Mouse (Mus musculus) adipocyte (in vitro differentiated cells): Measurements from ENCODE around the gene Gpha2.

Source experiments
- DNase-seq: peaks from one replicate; pipeline ENCODE4 v3.0.0-alpha.2; 2016; ENCODE audit warnings: low spot score

Gene Gpha2

DNA sequence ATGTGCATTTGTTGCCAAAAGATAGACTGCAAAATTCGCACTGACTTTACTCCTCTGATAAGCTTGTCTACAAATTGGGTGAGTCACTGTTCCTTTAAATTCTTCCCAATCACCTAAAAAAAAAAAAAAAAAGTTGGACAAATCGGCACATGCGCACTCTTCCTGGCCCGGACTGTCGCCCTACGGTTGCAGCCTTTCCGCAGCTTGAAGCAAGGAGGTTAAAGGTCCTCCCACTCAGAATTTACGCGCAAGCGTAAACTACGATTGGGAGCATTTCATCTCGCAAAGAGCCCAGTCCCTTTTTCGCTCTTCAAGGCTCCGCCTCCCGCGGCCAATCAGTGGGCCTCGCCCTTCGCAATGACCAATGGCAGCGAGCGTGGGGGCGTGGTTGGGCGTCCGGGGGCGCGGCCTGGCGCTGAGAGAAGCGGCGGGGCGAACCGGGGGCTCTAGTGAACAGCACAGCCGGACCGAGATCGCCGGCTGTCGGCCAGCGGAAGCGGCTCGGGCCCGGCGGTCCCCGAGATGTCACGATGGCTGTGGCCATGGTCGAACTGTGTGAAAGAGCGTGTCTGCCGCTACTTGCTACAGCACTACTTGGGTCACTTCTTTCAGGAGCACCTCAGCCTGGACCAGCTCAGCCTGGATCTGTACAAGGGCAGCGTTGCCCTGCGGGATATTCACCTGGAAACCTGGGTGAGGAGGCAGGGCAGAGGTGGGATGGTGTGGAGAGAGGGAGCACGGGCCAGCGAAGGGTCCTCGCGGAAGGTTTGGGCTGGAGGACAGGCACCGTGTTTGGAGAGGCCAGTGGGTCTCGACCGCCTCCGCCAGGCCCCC is 15.3 kb downstream of the Gpha2 start, which contains the start of gene Atg2a:
Atg2a (plus strand) TSS at position 395 of the 834 bp plus-strand sequence.
- peak; percentile 100 for DNase-seq

- DNase-seq, result peak; percentile 82
These were observed 16.1 kb downstream of the Gpha2 start for GRCm38 (mm10) chr19:6242281-6242680.

DNA sequence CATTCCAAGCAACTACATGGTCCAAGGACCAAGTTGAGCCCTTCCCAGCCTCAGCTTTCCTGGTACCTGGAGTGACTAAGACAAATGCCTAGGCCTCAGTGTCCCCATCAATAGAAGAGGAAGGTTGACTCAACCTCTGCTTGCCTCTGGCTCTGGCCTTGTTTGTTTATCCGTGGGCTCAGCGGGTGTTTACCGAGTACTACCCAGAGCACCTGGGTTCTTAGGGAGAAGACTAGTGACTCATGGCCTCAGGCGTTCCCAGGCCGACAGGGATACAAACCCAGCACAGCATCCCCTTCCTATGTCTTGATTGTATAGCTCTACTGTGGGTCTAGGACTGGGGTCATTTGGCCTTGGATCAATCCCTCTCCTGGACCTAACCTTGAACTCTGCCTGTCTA is 17.0 kb downstream of the Gpha2 start:
- DNase-seq, result no peak

DNA sequence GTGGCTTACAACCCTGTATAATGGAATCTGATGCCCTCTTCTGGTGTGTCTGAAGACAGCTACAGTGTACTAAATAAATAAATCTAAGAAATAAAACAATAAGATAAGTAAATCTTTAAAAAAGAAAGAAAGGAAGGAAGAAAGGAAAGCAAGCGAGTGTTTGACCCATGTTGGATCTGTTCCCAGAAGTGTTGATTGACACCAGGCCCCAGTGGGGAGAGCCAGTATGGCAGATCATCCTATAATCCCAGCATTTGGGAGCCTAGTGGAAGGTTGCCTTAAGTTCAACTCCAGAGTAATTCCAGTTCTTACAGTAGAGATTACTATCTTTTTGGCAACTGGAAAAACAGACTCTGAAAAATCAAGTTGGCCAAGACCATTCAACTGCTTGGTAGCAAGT is 19.6 kb downstream of the Gpha2 start:
- peak; percentile 79 for DNase-seq

DNA sequence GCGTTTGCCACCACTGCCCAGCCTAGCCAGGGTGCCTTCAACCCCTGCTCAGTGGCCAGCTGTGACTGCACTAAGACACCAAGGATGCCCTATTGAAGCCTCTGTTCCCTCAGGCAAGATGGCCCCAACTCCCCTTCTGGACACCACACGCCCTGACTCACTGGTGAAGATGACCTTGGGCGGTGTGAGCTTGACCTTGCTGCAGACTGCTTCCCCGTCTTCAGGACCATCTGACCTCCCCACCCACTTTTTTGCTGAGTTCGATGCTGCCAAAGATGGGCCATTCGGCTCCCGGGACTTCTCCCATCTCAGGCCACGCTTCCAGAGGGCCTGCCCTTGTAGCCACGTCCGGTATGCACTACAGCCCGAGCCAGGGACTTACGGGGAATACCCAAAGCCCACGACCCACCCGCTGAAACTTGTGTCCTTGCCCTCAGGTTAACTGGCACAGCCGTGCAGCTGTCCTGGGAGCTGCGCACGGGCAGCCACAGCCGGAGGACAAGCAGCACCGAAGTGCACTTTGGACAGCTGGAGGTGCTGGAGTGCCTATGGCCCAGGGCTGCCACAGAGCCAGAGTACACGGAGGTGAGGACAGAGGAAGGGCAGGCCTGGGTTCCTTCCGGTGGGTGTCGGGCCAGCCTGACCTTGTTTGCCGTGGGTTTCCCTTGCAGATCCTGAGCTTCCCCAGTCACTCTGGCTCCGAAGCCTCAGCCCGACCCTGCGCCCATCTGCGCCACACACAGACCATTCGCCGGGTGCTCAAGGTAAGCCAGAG is 21.5 kb downstream of the Gpha2 start:
- DNase-seq, result no peak

DNA sequence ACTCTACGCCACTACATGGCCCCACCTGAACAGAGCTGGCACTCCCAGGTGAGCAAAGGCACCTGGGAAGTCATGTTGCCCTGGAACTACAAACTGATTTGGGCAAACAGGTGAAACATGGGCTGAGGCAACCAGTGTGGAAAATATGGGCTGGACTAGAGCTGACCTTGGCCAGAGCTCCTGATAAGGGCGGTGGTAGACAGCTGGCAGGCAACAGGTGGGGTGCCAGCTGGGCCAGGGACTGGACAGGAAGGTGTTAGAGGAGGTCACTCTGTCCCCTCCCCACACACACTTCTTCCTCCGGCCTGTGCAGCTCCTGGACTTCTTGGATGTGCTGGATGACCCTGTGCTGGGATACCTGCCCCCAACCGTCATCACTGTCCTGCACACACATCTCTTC is 26.8 kb downstream of the Gpha2 start:
- DNase-seq, result no peak

DNA sequence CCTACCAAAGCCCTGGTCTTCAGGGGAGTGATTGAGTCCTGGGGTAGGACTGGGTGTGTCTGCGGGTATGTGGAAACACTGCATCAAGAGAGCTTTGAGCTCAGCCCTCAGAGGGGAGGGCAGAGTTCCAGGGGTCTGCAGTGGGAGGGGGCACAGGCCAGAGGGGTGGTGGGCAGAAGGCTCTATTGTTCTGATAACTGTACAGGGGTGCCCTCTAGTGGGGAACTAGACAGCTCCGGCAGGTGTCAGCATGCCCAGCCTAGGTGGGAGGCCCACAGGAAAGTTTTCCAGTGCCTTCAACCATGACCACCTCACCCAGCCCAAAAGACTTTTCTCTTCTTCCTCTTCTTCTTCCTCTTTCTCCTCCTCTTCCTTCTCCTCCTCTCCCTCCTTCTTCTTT is 34.2 kb downstream of the Gpha2 start:
- DNase-seq, result no peak

- DNase-seq, result no peak
These were observed 34.8 kb downstream of the Gpha2 start for GRCm38 (mm10) chr19:6260946-6261345.

- no peak for DNase-seq
These were observed 35.2 kb downstream of the Gpha2 start for GRCm38 (mm10) chr19:6261379-6261778.

GRCm38 (mm10) chr19:6262222-6262621 is 36.0 kb downstream of the Gpha2 start:
- DNase-seq, result peak; percentile 77

- no peak for DNase-seq
These were observed 36.8 kb downstream of the Gpha2 start for GRCm38 (mm10) chr19:6262839-6263433.

- DNase-seq, result no peak
These were observed 38.0 kb downstream of the Gpha2 start for GRCm38 (mm10) chr19:6264200-6264599.

- DNase-seq, result no peak
These were observed 38.8 kb downstream of the Gpha2 start for GRCm38 (mm10) chr19:6264945-6265344.

- DNase-seq, result no peak
These were observed 39.6 kb downstream of the Gpha2 start for GRCm38 (mm10) chr19:6265727-6266182.

- no peak for DNase-seq
These were observed 41.4 kb downstream of the Gpha2 start for GRCm38 (mm10) chr19:6267306-6268169.

DNA sequence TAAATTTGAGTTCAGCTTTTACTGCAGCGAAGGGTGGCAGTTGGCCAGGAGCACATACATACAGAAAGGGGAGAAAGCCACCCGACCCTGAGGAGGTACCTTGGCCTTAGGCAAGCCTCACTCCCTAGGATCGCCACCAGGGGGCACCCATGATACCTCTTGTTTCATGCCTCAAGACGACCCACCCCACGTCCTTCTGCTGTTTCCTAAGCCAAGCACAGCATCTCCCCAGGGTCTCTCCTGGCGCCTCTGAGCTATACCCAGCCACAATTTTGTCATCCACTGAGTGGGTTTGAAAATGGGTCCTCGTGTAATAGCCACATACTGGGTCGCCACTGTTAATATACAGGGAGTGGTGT is 42.0 kb downstream of the Gpha2 start:
- peak; percentile 92 for DNase-seq

DNA sequence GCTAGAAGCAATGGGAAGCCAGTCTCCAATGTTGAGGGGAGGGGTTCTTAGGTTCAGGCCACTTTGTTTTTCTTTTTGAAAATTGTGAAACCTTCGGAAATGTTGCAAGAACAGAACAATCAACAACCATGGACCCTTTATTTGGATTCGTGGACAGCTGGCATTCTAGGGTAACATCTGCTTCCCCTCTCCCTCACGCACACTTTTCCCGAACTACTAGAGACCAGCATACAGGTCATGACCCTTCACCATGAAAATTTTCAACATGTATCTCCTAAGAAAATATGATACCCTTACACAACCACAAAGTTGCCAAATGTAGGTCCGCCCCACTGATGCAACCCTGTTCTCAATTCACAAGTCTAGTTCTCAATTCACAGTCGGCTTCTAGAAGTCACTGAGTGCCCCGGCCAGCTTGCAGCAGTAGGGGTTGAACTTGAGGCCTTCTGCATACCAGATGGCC is 42.5 kb downstream of the Gpha2 start:
- peak; percentile 88 for DNase-seq

GRCm38 (mm10) chr19:6269798-6270475 is 43.8 kb downstream of the Gpha2 start:
- DNase-seq, result no peak

DNA sequence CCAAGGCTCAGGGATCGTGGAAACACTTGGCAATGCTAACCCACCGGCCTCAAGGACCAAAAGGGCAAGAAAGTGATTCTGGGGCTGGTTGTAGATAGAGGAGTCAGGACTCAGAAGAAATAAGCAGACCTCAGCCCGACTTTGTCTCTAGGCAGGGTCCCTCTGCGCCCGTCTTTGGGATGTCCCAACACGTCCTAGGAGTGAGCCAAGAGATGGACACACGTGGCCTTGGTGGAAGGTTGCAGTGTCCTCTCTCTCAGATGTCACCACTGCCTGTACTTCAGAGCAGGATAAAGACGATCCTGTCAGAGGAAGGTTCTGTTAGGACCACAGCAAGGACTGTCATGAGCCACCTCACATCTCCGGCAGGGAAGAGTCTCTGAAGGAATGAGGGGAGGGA is 44.5 kb downstream of the Gpha2 start:
- no peak for DNase-seq

- DNase-seq, result no peak
These were observed 45.0 kb downstream of the Gpha2 start for GRCm38 (mm10) chr19:6271206-6271605.

GRCm38 (mm10) chr19:6272053-6272452 is 45.9 kb downstream of the Gpha2 start:
- no peak for DNase-seq
